Mouse (Mus musculus) T-cell, adult 2 months (primary cell): Measurements from ENCODE around the gene Uhrf1bp1l.

Source experiments
- DNase-seq: peaks from one replicate; pipeline ENCODE4 v3.0.0; 2022; ENCODE audit warnings: low spot score

The Uhrf1bp1l gene

DNA sequence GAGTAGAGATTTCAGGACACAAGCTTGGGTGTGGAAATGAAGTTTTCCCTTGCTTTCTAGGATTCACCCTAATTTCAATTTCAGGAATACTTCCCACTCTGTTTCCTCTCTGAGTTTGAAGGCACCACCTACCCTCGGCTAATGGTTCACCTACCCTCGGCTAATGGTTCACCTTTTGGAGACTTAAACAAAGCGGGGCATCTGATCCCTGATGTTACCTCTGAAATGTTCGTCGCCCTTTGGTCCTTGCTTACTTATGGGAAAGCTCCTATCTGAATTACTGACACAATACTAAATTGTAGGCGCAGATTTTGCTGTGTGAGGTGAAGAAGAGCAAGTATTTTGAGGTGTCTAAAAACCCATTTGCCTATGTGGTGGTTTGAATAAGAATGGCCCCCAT, 106.2 kb downstream of the Uhrf1bp1l start:
- DNase-seq, result no peak

DNA sequence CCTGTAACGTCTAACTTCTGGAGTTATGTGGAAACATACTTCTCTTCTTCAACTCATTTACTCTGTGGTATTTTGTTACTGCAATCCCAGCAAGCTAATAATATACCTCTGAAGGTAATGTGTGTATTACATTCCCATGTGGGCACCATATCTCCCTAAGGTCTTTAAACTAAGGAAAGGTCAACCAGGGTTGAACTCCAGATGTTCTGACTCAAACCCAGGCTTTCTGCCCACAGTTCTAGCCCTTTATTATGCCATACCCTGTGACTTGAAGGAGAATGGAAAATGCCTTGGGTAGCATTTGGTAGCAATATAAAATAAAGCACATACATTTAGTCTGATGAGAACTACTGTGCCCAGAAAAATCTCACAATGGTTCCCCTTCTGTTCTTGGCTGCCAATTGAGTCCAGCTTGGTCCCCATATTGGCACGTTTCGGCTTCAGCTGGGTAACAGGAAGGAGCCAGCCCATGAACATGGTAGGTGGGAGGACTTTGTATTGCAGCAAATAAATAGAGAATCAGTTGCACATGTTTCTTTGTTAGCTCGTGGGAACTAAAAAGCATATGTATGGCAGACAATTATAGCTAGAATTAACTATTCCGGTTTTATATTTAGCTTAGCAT, 110.6 kb downstream of the Uhrf1bp1l start:
- no peak for DNase-seq

DNA sequence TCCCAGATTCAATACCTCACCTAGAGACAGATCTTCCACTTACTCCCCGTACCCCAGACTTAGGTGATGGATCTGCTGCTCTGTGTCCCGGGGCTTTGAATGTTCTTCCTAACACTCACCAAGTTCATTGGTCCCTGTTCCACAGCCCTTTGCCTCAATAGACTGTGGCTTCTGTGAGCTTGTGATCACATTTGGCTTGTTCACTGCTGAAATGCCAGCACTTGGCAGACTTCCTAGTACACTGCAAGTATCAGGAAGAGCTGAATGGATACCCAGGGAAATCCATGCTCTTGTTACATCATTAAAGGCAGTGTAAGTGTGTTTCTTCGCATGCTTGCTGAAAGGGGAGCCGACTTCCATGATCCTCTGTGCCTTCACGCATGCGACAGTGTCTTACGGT, 111.5 kb downstream of the Uhrf1bp1l start:
- no peak for DNase-seq

DNA sequence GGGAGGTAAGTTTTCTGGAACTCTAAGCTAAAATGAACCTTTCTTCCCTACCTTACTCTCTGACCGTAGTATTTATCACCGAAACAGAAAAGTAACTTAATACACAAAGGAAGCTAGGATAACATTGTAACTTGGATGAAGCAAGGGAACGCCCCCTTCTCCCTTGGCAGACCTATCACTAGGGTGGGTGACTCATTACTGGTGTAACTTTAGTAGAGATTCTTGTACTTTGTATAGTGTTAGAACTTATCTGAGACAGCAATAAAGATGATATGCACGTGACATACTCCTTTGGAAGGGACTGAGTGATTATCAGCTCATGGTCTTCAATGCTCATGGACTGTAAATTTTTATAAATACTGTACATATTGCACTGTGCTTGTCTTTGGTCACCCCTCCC, 123.4 kb downstream of the Uhrf1bp1l start:
- DNase-seq, result no peak

DNA sequence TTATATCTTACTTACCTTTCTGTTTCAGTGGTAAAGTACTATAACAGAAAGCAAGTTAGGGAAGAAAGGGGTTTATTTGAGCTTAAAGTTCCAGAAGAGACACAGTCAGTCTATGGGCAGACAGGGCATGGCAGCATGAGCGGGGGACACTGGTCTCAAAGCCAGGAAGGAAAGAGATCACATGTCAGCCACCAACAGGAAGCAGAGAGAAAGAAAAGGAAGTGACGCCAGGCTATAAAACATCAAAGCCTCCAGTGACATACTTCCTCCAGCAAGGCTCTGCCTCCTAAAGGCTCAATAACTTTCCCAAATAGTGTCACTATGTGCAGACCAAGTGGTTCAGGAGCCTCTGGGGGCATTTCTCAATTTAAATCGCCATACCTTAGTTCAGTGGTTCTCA, 124.0 kb downstream of the Uhrf1bp1l start:
- no peak for DNase-seq
